Mouse (Mus musculus): ENCODE data around the gene P4hb.

GRCm38 (mm10) chr11:120550810-120551440, 22.1 kb downstream of the P4hb start, which contains the start of gene Ppp1r27:
- TF ChIP-seq TAL1 (IDR thresholded peaks at IDR 0.05; ENCODE audit: low read length) (no peak), GATA1 (IDR thresholded peaks at IDR 0.05; ENCODE audit: low read length) (no peak)

Data from erythroblast, embryonic 14.5 days (primary cell).